Mouse (Mus musculus): ENCODE results near the gene Akna.

DNA sequence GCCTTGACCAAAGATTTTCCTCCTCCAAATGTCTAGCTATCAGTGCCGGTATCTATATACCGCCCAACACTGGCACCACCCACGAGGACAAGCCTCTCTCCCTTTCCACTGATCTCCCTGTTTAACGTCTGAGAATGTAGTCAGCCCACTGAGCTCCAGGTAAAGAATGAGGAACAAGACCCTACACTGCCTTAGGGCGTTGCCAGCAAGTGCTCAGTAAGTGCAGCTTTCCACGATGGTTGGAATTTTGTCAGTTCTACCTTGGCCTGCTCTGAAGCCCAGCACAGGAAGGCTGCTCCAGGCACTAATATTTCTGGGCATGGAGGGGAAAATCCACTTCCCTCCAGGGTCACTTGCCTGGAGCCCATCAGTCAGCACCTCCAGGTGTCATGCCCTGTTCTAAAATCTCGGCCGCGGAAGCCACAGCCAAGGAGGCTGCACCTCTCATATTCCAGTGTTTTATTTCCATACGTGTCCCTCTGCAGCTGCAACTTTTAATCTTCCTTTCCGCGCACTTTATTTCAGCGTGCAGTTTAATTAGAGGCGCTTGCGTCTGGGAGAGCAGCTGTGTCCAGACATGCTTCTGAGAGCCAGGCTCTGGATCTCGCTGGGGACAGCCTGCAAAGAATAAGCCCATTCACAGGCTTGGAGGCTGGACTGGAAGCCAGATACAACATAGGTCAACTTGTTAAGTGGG lies 34.1 kb upstream of the Akna start:
- no peak for TF ChIP-seq POLR2A (IDR thresholded peaks at IDR 0.05; ENCODE audit: insufficient read length, low read depth)
- TF ChIP-seq E2F4 (IDR thresholded peaks at IDR 0.05; ENCODE audit: insufficient read depth): no peak
- TF ChIP-seq POLR2AphosphoS2 (IDR thresholded peaks at IDR 0.05; ENCODE audit: insufficient read length, low read depth): no peak
